Comparison of ENCODE assay signal across 18 mouse cellular contexts in the genomic region with DNA sequence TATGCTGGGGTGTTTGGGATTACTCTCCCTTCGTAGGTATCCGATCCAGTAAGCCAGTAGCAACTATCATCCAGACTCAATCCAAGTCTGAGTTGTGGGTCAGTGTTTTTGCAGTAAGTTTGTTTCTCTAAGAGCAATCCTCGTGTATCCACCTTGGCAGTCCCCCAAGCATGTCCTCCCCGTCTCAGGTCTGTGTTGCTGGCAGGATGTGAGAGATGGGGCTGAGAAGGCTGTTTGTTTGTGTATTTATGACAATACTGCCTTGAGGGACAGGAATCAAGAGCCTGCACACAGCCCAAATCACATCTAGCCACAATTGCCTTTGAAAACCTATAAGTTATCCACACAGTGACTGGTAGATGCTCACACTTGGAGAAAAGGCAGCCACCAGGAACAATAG.
DNase-seq lines count a peak whose midpoint lies in the region; ATAC-seq and TF ChIP-seq lines count a peak whose summit lies in the region.
"Had no signal": no experiment of that assay in that cellular context is flagged by ENCODE, and none has a peak within 500 bp of the region (broad histone marks: within the 10 kb centered on the region; RNA-seq: fewer than 3 reads in every experiment).

No protein-coding gene starts in this region.

- no peaks in the 10 kb centered on the region for H3K36me3 ChIP-seq in liver, adult 2 months (ENCODE audit: control insufficient read depth, insufficient read depth, low read length)
- H3K36me3 ChIP-seq in liver, embryonic 11.5 days (ENCODE audit: control insufficient read depth, insufficient read depth, low read length): no peaks in the 10 kb centered on the region
- H3K36me3 ChIP-seq: embryonic facial prominence, embryonic 13.5 days; forebrain, embryonic 15.5 days; heart, embryonic 15.5 days; hindbrain, embryonic 10.5 days had no signal

- no peak overlapping the region for H3K9ac ChIP-seq in liver, adult 2 months (ENCODE audit: low read depth, low read length)
- no peak overlapping the region for H3K9ac ChIP-seq in liver, embryonic 11.5 days (ENCODE audit: low read depth, low read length)
- H3K9ac ChIP-seq: embryonic facial prominence, embryonic 13.5 days; forebrain, embryonic 15.5 days; heart, embryonic 15.5 days; hindbrain, embryonic 14.5 days had no signal

- ATAC-seq in liver, embryonic 11.5 days (replicated peaks; ENCODE audit: low FRiP score): no peak
- ATAC-seq: forebrain, embryonic 15.5 days; intestine, embryonic 16.5 days had no signal

- no peaks in the 10 kb centered on the region for H3K27me3 ChIP-seq in liver, adult 2 months (ENCODE audit: control insufficient read depth, insufficient read depth, low read length)
- H3K27me3 ChIP-seq in liver, embryonic 11.5 days (replicated peaks; ENCODE audit: control insufficient read depth, insufficient read depth, low read length): no peaks in the 10 kb centered on the region
- H3K27me3 ChIP-seq: embryonic facial prominence, embryonic 13.5 days; heart, embryonic 15.5 days had no signal

- H3K27ac ChIP-seq in liver, adult 2 months (replicated peaks; ENCODE audit: insufficient read depth, low read depth, low read length): no peak overlapping the region
- no peak overlapping the region for H3K27ac ChIP-seq in liver, embryonic 11.5 days (ENCODE audit: low read depth, low read length)
- H3K27ac ChIP-seq: embryonic facial prominence, embryonic 13.5 days; forebrain, embryonic 15.5 days; heart, embryonic 15.5 days; hindbrain, embryonic 10.5 days; hindbrain, embryonic 14.5 days had no signal

- WGBS in liver, adult 2 months: 48% methylated on average over 4 of the region's 4 CpGs
- 75% methylated on average over 4 of the region's 4 CpGs for WGBS in liver, embryonic 11.5 days

- TF ChIP-seq POLR2A in liver, adult 2 months (IDR thresholded peaks at IDR 0.05; ENCODE audit: extremely low read depth, insufficient read depth, low read length): no peak

- H3K4me2 ChIP-seq in liver, embryonic 11.5 days: no peak overlapping the region
- H3K4me2 ChIP-seq: embryonic facial prominence, embryonic 13.5 days; forebrain, embryonic 15.5 days; heart, embryonic 11.5 days; heart, embryonic 15.5 days; hindbrain, embryonic 14.5 days had no signal

- H3K4me1 ChIP-seq in liver, adult 2 months (ENCODE audit: control insufficient read depth, insufficient read depth, low read length): peaks cover 7% of the 10 kb centered on the region; the same call in 1 of the 2 replicates
- H3K4me1 ChIP-seq in liver, embryonic 11.5 days (replicated peaks; ENCODE audit: control insufficient read depth, insufficient read depth, low read length): no peaks in the 10 kb centered on the region
- H3K4me1 ChIP-seq: embryonic facial prominence, embryonic 13.5 days; forebrain, embryonic 15.5 days; heart, embryonic 15.5 days had no signal

- no peaks in the 10 kb centered on the region for H3K79me2 ChIP-seq in liver, adult 2 months (ENCODE audit: control insufficient read depth, insufficient read depth, low read length)

- H3K9me3 ChIP-seq in liver, embryonic 11.5 days (ENCODE audit: control insufficient read depth, low read length): no peaks in the 10 kb centered on the region
- H3K9me3 ChIP-seq: embryonic facial prominence, embryonic 13.5 days; forebrain, embryonic 15.5 days; heart, embryonic 15.5 days; hindbrain, embryonic 10.5 days had no signal

- peak; percentile 10 for DNase-seq in liver, adult 2 months (ENCODE audit: extremely low read depth, low read depth, low spot score)
- no peak for DNase-seq in liver, embryonic 11.5 days (ENCODE audit: low spot score)
- peak; percentile 50 for DNase-seq in 3134 (ENCODE audit: extremely low read depth, insufficient read length, low spot score)
- DNase-seq in 3T3-L1 (ENCODE audit: low read depth, low spot score): peak; percentile 44
- DNase-seq in fibroblast of lung, adult 2 months (ENCODE audit: low read depth): peak; percentile 46
- no peak for DNase-seq in testis, postnatal 10 days (ENCODE audit: low spot score)
- DNase-seq: adrenal gland, postnatal 25 days; cerebellum, adult 2 months; cerebellum, postnatal 14 days; gastrocnemius, postnatal 36 days had no signal

- no peak overlapping the region for H3K4me3 ChIP-seq in liver, adult 2 months (ENCODE audit: insufficient read depth, low read depth, low read length)
- H3K4me3 ChIP-seq in liver, embryonic 11.5 days (ENCODE audit: low read depth, low read length): no peak overlapping the region
- H3K4me3 ChIP-seq: embryonic facial prominence, embryonic 13.5 days; erythroblast, embryonic 14.5 days; forebrain, embryonic 15.5 days; heart, embryonic 15.5 days; hindbrain, embryonic 10.5 days had no signal

- no peak for TF ChIP-seq CTCF in liver, adult 2 months (IDR thresholded peaks at IDR 0.05; ENCODE audit: low read depth, low read length)

Comparison
In these comparisons a context has a peak if more than half of its experiments do, and no peak if none do; other contexts are left out.
1. DNase-seq: peak in liver, adult 2 months (single experiment), 3134 (single experiment), 3T3-L1 (single experiment) and fibroblast of lung, adult 2 months (single experiment); none in liver, embryonic 11.5 days (single experiment) and testis, postnatal 10 days (single experiment).